Mouse (Mus musculus) heart, postnatal 14 days (tissue): Measurements from ENCODE around the gene Slc9a3r2. TPM values are rescaled to one million over a fixed set of nuclear protein-coding genes. Genes with fewer than 3 reads are reported as not detected.
A peak's percentile ranks its signal among the peaks of the same experiment; 100 is the strongest.

ENCODE experiments used
- DNase-seq, 2 experiments: peaks; one replicate each; pipeline ENCODE4 v3.0.0; 2021 to 2022
- intact Hi-C: fragments of 180-260 bp; cut with DNase I; formaldehyde crosslinking; loops from one replicate; pipeline ENCODE4 v1.15.1; 2025
- long read RNA-seq, 2 experiments: library from polyadenylated mRNA; stranded (forward); transcript quantifications; one replicate each; pipeline ENCODE4 v2.0.0; 2021
- total RNA-seq, 2 experiments: library from RNA; stranded (reverse); gene quantifications; 2 replicates each; pipeline ENCODE4 v1.2.3; 2021

The Slc9a3r2 gene
- 100 to 1,000 TPM; 134 TPM for total RNA-seq
- long read RNA-seq, experiment 1, transcript Slc9a3r2-202 (6 exons, 1,717 nt): minor isoform, 34 of 372 reads
- long read RNA-seq, experiment 1, transcript Slc9a3r2-201 (7 exons, 2,136 nt): major isoform, 264 of 372 reads
- long read RNA-seq, experiment 1, transcript Slc9a3r2-205 (6 exons, 2,035 nt): minor isoform, 16 of 372 reads
- long read RNA-seq, experiment 1, transcript Slc9a3r2-203 (6 exons, 1,840 nt): minor isoform, 10 of 372 reads
- long read RNA-seq, experiment 1, partial matches to known transcripts: 38 of 372 reads
- long read RNA-seq, experiment 1, other reads (novel, unspliced or antisense): 5 of 372 reads
- long read RNA-seq, experiment 2, transcript Slc9a3r2-203 (6 exons, 1,840 nt): minor isoform, 6 of 242 reads
- long read RNA-seq, experiment 2, transcript Slc9a3r2-201 (7 exons, 2,136 nt): major isoform, 181 of 242 reads
- long read RNA-seq, experiment 2, transcript Slc9a3r2-202 (6 exons, 1,717 nt): minor isoform, 19 of 242 reads
- long read RNA-seq, experiment 2, transcript Slc9a3r2-205 (6 exons, 2,035 nt): minor isoform, 6 of 242 reads
- long read RNA-seq, experiment 2, partial matches to known transcripts: 4 of 242 reads
- long read RNA-seq, experiment 2, other reads (novel, unspliced or antisense): 22 of 242 reads

DNA sequence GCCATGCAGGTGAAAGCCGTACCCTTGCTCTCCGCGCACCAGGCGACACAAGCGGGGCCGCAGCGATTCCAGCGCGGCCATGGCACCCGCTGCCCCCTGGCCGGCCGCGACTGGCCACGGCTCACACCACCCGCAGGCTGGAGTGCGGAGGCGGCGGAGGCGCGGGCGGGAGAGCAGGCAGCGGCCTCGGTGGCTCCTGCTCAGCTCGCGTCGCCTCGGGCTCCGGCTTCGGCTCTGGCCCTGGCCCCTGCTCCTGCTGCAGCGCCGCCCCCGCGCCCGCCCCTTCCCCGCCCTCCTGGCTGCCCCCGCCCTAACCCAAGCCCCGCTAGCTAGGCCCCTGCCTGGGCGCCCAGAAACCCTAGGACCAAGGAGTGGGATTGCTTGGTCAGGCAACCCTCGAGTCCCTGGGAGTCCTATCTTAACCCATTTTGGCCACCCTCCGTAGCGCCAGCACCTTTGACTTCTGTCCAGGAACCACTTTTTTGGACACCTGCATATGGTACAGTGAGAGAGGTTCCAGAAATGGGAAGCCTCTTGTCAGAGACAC is at the start of gene Slc9a3r2:
Slc9a3r2 (minus strand) TSS at position 258 of the 547 bp plus-strand sequence.
- intact Hi-C loops: loop anchor here (2.0 to 5.0 kb wide), 2 partner anchors 17 to 33 kb away; partner anchors contain the start of genes Nthl1 and Tsc2
- peak; percentile 70 to 83 for DNase-seq

- intact Hi-C loops: no loop called here
- no peak for DNase-seq
These were observed 49.3 kb upstream of the Slc9a3r2 start for GRCm38 (mm10) chr17:24699473-24699872.

GRCm38 (mm10) chr17:24698715-24699114 is 48.6 kb upstream of the Slc9a3r2 start:
- no peak for DNase-seq
- intact Hi-C loops: no loop called here

- DNase-seq: no peak
- intact Hi-C loops: no loop called here
These were observed 47.9 kb upstream of the Slc9a3r2 start for GRCm38 (mm10) chr17:24697985-24698384.

DNA sequence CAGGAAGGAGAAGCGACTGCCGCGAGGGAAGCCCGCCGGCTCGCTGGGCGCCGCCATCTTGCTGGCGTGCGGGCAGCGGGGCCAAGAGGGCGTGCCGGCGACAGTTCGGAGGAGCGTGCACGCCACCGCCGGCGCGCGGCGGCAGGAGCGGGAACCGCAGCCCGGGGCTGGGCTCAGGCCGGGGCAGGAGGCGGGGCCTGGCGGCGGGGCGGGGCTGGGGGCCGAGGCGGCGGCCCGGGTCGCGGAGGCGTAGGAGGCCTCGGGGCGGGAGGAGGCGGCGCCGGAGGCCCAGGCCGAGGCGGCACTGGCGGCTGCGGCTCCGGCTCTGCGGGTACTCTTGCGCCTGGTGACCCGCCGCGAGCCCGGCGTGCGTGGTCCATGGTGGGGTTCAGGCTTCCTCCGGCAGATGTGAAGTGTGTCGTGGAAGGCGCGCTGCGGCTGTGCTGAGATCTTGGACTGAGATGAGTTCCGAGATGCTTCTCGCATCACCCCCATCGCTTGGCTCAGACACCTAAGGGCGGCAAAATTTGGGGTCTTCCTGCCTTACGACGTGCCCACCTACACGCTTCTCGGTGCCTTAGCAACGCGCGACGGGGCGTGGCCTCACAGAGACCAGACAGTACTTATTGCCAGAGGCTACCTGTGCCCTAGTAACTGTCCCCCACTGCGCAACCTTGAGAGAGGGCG is 46.0 kb upstream of the Slc9a3r2 start, which contains the start of the genes Gfer and Noxo1:
Gfer (minus strand) TSS at position 146 of the 687 bp plus-strand sequence.
Noxo1 (plus strand) TSS at position 224 of the 687 bp plus-strand sequence.
- peak; percentile 93 to 94 for DNase-seq
- intact Hi-C loops: no loop called here

- no peak for DNase-seq
- intact Hi-C loops: no loop called here
These were observed 45.3 kb upstream of the Slc9a3r2 start for GRCm38 (mm10) chr17:24695326-24696010.

GRCm38 (mm10) chr17:24692385-24692784 is 42.3 kb upstream of the Slc9a3r2 start:
- DNase-seq: no peak
- intact Hi-C loops: loop anchor here (2.0 kb wide), 1 partner anchor 22 kb away; no protein-coding TSS in a partner anchor

GRCm38 (mm10) chr17:24689251-24690081 is 39.3 kb upstream of the Slc9a3r2 start, which contains the start of gene Syngr3:
Gene Syngr3, minus strand, starts transcription at chr17:24689955.
- intact Hi-C loops: no loop called here
- no peak for DNase-seq

DNA sequence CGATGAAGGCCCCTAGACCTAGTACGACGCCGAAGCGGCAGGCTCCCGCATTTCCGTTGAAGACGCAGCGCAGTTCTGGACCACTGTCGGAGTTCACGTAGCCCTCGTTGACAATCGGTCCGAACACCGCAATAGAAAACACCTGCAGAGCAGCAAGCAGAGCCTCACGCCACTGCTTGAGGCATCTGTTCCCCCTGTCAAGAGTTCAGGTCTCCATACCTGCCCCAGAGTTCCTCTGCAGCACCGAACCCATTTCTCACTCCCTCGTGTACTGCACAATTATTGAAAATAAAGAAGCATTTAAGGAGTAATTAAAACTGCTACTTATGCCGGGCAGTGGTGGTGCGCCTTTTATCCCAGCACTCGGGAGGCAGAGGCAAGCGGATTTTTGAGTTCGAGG is 37.5 kb upstream of the Slc9a3r2 start:
- intact Hi-C loops: no loop called here

DNA sequence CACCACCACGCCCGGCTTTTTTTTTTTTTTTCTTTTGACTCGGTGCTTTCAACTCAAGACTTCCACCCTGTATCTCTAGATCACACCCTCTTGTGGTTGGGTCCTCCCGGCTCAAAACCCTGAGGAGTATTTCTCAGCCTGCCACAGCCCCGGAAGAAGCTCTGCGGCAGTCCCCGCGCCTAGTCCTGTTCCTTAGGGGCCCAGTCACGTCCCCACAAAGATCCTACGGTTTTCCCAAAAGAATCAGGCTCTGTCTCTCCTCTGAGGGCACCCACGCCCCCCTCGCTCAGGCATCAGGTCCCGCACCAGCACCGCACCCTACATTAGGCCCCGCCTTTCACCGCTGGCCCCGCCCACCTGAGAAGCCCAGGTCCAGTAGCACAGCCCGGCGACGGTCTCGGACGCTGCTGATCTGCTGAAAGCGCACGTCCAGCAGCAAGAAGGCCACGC is 37.0 kb upstream of the Slc9a3r2 start:
- intact Hi-C loops: no loop called here
- peak; percentile 48 for DNase-seq

More for the DNA sequence above, 37.5 kb upstream of the Slc9a3r2 start:
- no peak for DNase-seq

- intact Hi-C loops: no loop called here
- DNase-seq: peak in 1 of 2 experiments; percentile 35
These were observed 36.4 kb upstream of the Slc9a3r2 start for GRCm38 (mm10) chr17:24686514-24686913.

DNA sequence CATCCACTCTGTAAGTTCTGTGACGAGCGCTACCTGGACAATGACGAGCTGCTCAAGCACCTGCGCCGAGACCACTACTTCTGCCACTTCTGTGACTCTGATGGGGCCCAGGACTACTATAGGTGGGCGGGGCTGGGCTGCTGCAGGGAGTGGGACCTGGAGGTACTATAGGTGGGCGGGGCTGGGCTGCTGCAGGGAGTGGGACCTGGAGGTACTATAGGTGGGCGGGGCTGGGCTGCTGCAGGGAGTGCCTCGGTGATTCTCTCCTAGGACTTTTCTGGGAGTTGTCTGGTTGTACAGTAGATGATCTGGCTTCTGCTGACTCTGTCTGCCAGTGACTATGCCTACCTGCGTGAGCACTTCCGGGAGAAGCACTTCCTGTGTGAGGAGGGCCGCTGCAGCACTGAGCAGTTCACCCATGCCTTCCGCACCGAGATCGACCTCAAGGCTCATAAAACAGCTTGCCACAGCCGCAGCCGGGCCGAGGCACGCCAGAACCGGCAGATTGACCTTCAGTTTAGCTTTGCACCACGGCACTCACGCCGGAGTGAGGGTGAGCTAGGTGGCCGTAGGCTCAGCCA is 27.5 kb upstream of the Slc9a3r2 start:
- intact Hi-C loops: no loop called here
- DNase-seq: no peak

DNA sequence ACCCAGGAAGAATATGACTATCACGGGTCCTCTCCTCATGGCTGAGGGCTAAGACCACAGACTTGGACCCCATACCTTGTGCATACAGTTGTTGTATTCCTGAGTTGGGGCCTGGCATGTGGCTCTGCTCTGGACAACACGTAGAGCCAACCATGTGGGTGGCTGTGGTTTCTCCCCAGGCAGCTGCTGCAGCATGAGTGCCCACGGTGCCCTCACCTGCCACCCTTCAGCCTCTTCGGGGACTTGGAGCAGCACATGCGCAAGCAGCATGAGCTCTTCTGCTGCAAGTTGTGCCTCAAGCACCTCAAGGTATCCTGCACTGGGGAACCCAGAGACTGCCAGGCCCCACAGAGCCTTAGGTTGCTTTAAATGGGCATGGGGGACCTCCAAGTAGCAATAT is 26.8 kb upstream of the Slc9a3r2 start:
- no peak for DNase-seq
- intact Hi-C loops: no loop called here

GRCm38 (mm10) chr17:24676187-24676586 is 26.1 kb upstream of the Slc9a3r2 start:
- DNase-seq: peak; percentile 74 to 85
- intact Hi-C loops: no loop called here

DNA sequence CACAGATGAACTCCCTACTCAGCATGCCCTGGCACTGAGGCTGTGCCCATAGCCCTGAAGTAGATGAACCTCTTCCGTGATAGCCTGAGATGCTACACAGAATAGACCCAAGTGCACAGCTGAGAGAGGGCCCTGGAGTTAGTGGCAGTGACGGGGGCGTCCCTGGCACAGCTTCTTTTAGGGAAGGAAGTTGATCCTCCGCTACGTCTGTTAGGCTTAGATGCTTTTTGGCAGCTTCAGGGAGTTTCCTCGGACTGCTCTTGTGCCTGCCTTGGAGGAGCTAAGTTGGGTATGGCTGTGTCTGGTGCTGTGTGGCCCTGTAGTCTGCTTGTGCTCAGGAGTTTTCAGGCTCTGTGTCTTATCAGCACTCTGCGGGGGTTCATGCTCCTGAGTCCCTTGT is 24.1 kb upstream of the Slc9a3r2 start:
- intact Hi-C loops: no loop called here
- no peak for DNase-seq

GRCm38 (mm10) chr17:24672141-24672540 is 22.0 kb upstream of the Slc9a3r2 start:
- intact Hi-C loops: no loop called here
- DNase-seq: peak in 1 of 2 experiments; percentile 56

DNA sequence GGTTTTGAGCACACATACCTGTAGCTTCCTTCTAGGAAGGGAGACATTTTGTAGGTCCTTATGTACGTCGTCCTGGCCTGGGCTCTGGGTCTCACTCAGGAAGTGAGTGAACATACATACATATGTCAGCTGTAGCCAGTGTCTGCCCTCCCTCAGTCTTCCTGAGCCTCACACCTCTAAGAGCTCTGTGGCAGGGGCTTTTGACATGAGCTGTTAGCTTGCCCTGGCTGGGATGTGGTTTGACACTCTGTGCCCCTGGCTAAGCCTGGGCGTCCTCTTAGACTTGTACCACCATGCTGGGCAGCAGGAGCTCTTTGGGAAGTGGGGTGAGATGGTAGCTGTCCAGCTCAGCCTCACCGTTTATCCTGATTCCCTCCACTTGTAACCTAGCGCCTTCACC is 21.2 kb upstream of the Slc9a3r2 start:
- no peak for DNase-seq
- intact Hi-C loops: loop anchor here (2.0 kb wide), 1 partner anchor 21 kb away; no protein-coding TSS in a partner anchor

DNA sequence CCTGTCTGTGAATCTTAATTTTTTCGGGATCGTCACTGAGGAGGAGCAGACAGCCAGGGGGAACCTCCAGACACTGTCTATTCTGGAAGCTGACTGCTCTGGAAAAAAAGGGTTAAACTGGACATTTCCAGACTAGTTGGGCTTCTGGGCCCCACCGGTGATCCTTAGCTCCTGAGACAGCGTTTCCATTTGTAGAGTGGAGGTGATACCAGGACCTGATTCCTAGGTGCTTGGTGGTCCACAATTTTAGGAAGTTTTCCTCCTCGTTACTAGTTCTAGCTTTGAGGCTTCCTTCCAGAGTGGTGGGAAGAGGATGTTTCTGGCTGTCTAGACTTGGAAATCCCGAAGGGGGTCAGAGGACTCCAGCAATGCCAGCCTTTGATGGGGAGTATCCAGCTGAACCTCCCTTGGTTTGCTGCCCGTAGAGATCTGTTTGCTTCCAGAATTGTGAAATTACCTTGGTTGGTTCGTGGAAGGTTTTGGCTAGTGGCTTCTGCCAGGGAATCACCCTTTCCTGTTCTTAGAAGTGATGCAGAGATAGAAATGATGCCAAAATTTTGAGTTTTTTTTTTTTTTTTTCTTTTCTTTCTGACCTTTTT is 20.2 kb upstream of the Slc9a3r2 start:
- no peak for DNase-seq
- intact Hi-C loops: loop anchor here (2.0 kb wide), 1 partner anchor 22 kb away; no protein-coding TSS in a partner anchor
